Mouse (Mus musculus) midbrain, embryonic 14.5 days (tissue): ENCODE results near the gene Nsd1. TPM values are rescaled to one million over a fixed set of nuclear protein-coding genes. Genes with fewer than 3 reads are reported as not detected.

Source experiments
- ATAC-seq: fragments of 200-750 bp; cut with Nextera tagmentation; 2 replicates; pipeline ENCODE4 v1.8.0; 2017; ENCODE audit warnings: moderate number of reproducible peaks, moderate library complexity; ENCODE audit not compliant: low FRiP score, low TSS enrichment
- DNase-seq: peaks from one replicate; pipeline ENCODE4 v3.0.0-alpha.2; 2015
- H3K27ac ChIP-seq: fragments of 300-500 bp; sonication (generic); replicated peaks from 2 replicates; pipeline ENCODE4 v1.5.1; 2014; ENCODE audit warnings: mild to moderate bottlenecking, low read depth, low read length, moderate library complexity
- H3K27me3 ChIP-seq: fragments of 300-500 bp; sonication (generic); 2 replicates; pipeline ENCODE4 v1.6.1; 2014; ENCODE audit warnings: low read length, control low read depth, mixed read lengths; ENCODE audit not compliant: control insufficient read depth, insufficient read depth
- H3K36me3 ChIP-seq: fragments of 300-500 bp; sonication (generic); 2 replicates; pipeline ENCODE4 v1.6.1; 2014; ENCODE audit warnings: low read length, control low read depth; ENCODE audit not compliant: control insufficient read depth, insufficient read depth
- H3K4me1 ChIP-seq: fragments of 300-500 bp; sonication (generic); 2 replicates; pipeline ENCODE4 v1.6.1; 2014; ENCODE audit warnings: mild to moderate bottlenecking, antibody characterized with exemption, low read length, control low read depth; ENCODE audit not compliant: control insufficient read depth, insufficient read depth
- H3K4me2 ChIP-seq: fragments of 300-500 bp; sonication (generic); 2 replicates; pipeline ENCODE4 v1.6.1; 2014; ENCODE audit warnings: mild to moderate bottlenecking, low read length, moderate library complexity
- H3K4me3 ChIP-seq: fragments of 300-500 bp; sonication (generic); replicated peaks from 2 replicates; pipeline ENCODE4 v1.5.1; 2014; ENCODE audit warnings: low read depth, low read length
- H3K9ac ChIP-seq: fragments of 300-500 bp; sonication (generic); replicated peaks from 2 replicates; pipeline ENCODE4 v1.6.1; 2014; ENCODE audit warnings: mild to moderate bottlenecking, low read length, moderate library complexity
- H3K9me3 ChIP-seq: fragments of 300-500 bp; sonication (generic); 2 replicates; pipeline ENCODE4 v1.6.1; 2016; ENCODE audit warnings: low read length, control low read depth, mixed read lengths; ENCODE audit not compliant: control insufficient read depth
- WGBS: fragments of 180-500 bp; shearing (Covaris S2); extraction: QIAGEN DNeasy Blood & Tissue Kit; methylation state at CpG from one replicate; pipeline ENCODE4 v1.1.7; 2014; 5-methylcytosine and 5-hydroxymethylcytosine counted together
- polyA plus RNA-seq: library from polyadenylated mRNA; unstranded; fragments of >200 nt; fragmentation: Nextera tagmentation; extraction: Ambion mirVana; gene quantifications from 2 replicates; pipeline ENCODE4 v1.2.1, GENCODE M21; 2014

Nsd1 gene
- polyA plus RNA-seq, 1 experiment from 2014 or later: 76.6 TPM

DNA sequence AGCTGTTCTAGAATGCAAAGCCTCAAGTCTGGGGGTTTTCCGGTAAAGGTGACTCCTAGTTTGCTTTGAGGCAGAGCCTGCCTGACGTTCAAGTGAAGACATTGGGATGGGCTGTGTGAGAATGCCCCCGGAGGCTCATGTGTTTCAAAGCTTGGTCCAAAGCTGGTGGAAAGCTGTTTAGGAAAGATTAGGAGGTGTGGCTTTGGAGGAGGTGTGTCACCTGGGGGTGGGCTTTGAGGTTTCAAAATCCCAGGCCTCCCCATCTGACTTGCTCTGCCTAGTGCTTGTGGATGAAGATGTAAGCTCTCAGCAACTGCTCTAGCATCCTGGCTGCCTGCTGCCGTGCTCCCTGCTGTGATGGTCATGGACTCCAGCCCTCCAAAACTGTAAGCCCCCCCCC, 126.1 kb downstream of the Nsd1 start:
- no peak overlapping the region for H3K9ac ChIP-seq
- no peaks in the 10 kb centered on the region for H3K36me3 ChIP-seq
- H3K27me3 ChIP-seq: no peaks in the 10 kb centered on the region
- WGBS: 89% methylated on average over 4 of the region's 4 CpGs
- ATAC-seq (no peak), DNase-seq (no peak)
- H3K9me3 ChIP-seq: no peaks in the 10 kb centered on the region
- no peak overlapping the region for H3K4me2 ChIP-seq
- no peak overlapping the region for H3K27ac ChIP-seq
- H3K4me3 ChIP-seq: no peak overlapping the region
- 0 out of 2 replicates have a peak, but pooled peaks cover 3% of the 10 kb centered on the region for H3K4me1 ChIP-seq

GRCm38 (mm10) chr13:55337341-55337975, 127.9 kb downstream of the Nsd1 start:
- H3K4me3 ChIP-seq: no peak overlapping the region
- ATAC-seq (no peak), DNase-seq (no peak)
- no peaks in the 10 kb centered on the region for H3K27me3 ChIP-seq
- no peak overlapping the region for H3K9ac ChIP-seq
- WGBS: 67% methylated on average over 10 of the region's 10 CpGs
- no peak overlapping the region for H3K27ac ChIP-seq
- no peak overlapping the region for H3K4me2 ChIP-seq
- H3K4me1 ChIP-seq: no peaks in the 10 kb centered on the region
- no peaks in the 10 kb centered on the region for H3K9me3 ChIP-seq
- H3K36me3 ChIP-seq: no peaks in the 10 kb centered on the region

DNA sequence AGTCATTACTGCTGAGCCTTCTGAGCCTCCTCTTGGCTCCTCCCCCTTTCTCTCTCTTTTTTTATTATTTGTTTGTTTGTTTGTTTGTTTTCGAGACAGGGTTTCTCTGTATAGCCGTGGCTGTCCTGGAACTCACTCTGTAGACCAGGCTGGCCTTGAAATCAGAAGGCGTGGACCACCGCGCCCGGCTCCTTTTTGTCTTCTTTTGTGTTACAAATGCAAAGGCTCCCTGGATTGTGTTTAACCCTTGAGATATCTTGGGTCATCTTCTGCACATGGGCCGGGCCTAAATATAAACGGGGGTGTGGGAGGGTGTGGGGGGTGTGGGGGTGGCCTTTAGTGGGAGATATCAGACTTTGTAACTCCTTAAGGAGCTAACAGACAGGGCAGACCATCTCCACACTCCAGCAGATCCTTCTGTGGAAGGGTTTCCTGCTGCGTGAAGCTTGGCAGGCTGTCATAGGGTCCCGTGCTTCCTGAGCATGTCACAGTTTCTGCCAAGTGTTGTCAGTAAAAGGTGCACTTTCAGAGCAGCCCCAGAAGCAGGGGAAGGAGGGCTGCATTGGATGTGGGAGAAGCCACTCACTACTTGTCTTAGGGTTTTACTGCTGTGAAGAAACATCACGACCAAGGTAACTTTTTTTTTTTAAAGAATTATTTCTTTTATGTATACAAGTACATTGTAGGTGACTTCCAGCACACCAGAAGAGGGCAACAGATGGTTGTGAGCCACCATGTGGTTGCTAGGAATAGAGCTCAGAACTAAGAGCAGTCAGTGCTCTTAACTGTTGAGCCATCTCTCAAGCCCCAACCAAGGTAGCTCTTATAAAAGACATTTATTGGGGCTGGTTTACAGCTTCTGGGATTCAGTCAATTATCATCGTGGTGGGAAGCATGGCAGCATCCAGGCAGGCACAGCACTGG, 128.8 kb downstream of the Nsd1 start:
- Histone ChIP-seq H3K9ac (no peak overlapping the region), H3K4me2 (no peak overlapping the region), H3K4me1 (no peaks in the 10 kb centered on the region), H3K9me3 (no peaks in the 10 kb centered on the region), H3K27me3 (no peaks in the 10 kb centered on the region), H3K4me3 (no peak overlapping the region), H3K27ac (no peak overlapping the region), H3K36me3 (no peaks in the 10 kb centered on the region)
- no peak for DNase-seq
- 58% methylated on average over 12 of the region's 12 CpGs for WGBS
- no peak for ATAC-seq

- Histone ChIP-seq H3K9me3 (no peaks in the 10 kb centered on the region), H3K36me3 (peaks cover 8% of the 10 kb centered on the region), H3K27me3 (no peaks in the 10 kb centered on the region), H3K4me3 (no peak overlapping the region), H3K27ac (no peak overlapping the region), H3K4me2 (no peak overlapping the region), H3K9ac (no peak overlapping the region), H3K4me1 (no peaks in the 10 kb centered on the region)
- no peak for ATAC-seq
- DNase-seq: no peak
- 42% methylated on average over 2 of the region's 2 CpGs for WGBS
These were observed 129.7 kb downstream of the Nsd1 start for GRCm38 (mm10) chr13:55339259-55339658.

DNA sequence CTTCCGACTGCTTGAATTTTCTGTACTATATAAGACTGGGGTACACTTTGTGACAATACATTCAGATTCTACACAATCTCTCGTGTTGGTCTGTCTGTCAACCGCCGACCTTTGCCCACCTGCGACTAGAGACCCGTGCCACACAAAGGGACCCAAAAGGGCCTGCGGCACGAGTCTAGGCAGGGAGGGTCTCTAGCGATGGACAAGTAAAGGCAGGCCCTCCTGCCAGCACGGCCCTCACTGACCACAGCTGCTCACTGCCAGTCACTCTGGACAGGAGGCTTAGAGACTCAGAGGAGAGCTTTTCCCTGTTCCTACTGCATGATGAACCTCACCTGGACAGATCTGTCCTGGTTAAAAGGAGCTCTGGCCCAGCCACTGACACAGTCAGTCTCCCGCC, 132.9 kb downstream of the Nsd1 start:
- ATAC-seq: no peak
- Histone ChIP-seq H3K36me3 (peaks cover 40% of the 10 kb centered on the region), H3K9me3 (no peaks in the 10 kb centered on the region), H3K4me3 (no peak overlapping the region), H3K4me2 (no peak overlapping the region), H3K27me3 (no peaks in the 10 kb centered on the region), H3K27ac (no peak overlapping the region), H3K4me1 (no peaks in the 10 kb centered on the region), H3K9ac (no peak overlapping the region)
- 43% methylated on average over 11 of the region's 11 CpGs for WGBS
- no peak for DNase-seq

DNA sequence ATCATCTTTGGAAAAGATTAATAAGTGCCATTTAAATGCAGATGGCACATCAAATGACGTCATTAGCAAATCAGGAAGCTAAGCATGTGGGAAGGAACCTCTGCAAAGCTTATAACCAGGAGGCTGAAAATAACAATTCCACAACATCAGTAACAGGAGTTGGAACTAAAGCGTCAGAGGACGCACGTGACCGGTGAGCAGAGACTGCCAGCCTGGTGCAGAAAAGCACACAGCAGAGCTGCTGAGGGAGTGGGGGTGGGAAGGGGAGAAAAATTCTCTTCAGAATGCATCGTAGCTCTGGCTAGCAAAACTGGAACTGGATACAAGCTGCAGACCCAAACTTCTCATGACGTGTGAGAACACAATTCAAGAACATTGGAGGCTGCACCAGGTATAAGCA, 134.7 kb downstream of the Nsd1 start:
- Histone ChIP-seq H3K4me3 (no peak overlapping the region), H3K36me3 (peaks cover 58% of the 10 kb centered on the region), H3K4me2 (no peak overlapping the region), H3K4me1 (no peaks in the 10 kb centered on the region), H3K27me3 (no peaks in the 10 kb centered on the region), H3K9ac (no peak overlapping the region), H3K27ac (no peak overlapping the region), H3K9me3 (no peaks in the 10 kb centered on the region)
- no peak for ATAC-seq
- 90% methylated on average over 7 of the region's 7 CpGs for WGBS
- no peak for DNase-seq

DNA sequence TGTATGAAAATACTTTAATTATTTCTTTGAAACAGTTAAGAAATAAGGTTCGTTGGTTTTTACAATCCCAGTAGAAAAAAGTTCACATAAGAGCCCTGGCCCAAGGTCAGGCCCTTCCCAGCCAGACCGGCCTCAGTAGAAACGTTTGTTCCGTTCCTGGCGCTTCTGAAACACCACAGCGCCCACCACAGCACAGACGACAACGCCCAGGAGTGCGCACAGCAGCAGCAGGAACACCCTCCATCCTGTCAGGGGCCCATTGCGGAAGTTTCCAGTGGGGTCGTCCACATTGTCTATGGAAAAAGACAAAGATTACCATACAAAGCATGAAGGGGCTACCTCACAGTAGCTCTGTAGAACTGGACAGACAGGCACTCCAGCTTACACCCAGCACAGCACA, 137.2 kb downstream of the Nsd1 start:
- H3K4me1 ChIP-seq: no peaks in the 10 kb centered on the region
- H3K9me3 ChIP-seq: no peaks in the 10 kb centered on the region
- 87% methylated on average over 11 of the region's 11 CpGs for WGBS
- no peaks in the 10 kb centered on the region for H3K27me3 ChIP-seq
- peaks cover 81% of the 10 kb centered on the region for H3K36me3 ChIP-seq
- no peak overlapping the region for H3K4me3 ChIP-seq
- H3K4me2 ChIP-seq: no peak overlapping the region
- ATAC-seq: no peak
- no peak for DNase-seq
- H3K27ac ChIP-seq: no peak overlapping the region
- H3K9ac ChIP-seq: no peak overlapping the region

DNA sequence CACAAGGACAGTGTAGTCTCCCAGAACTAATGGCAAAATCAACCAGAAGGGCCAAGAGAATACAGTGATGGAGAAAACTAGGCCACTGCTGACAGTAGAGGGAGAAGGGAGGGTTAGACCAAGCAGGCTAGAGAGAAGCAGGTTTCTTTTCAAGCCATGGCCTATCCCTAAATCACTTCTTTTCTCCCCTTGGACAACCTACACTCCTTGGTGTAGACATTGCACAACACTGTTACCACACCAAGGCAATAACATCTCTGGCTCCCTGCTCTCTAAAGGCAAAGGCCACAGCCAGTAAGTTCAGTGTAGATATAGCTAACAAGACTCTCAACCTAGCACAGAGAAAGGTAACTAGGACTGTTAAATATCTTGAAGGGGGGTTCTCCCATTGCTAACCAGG, 151.6 kb downstream of the Nsd1 start:
- Histone ChIP-seq H3K27me3 (no peaks in the 10 kb centered on the region; the same call in 1 of the 2 replicates), H3K27ac (no peak overlapping the region), H3K4me2 (peak overlapping the region; percentile 65), H3K36me3 (peaks cover 39% of the 10 kb centered on the region), H3K9me3 (no peaks in the 10 kb centered on the region), H3K4me1 (peaks cover 14% of the 10 kb centered on the region), H3K4me3 (peak overlapping the region; percentile 93), H3K9ac (no peak overlapping the region)
- DNase-seq (no peak), ATAC-seq (no peak)
